Mouse (Mus musculus) hindlimb bud, embryonic 11.5 days (tissue): Measurements from ENCODE around the gene Ptgr1.

Experiments used
- DNase-seq: peaks from one replicate; pipeline ENCODE4 v3.0.0-alpha.2; 2012; ENCODE audit warnings: low read depth, low spot score; ENCODE audit errors: extremely low spot score

The Ptgr1 gene

DNA sequence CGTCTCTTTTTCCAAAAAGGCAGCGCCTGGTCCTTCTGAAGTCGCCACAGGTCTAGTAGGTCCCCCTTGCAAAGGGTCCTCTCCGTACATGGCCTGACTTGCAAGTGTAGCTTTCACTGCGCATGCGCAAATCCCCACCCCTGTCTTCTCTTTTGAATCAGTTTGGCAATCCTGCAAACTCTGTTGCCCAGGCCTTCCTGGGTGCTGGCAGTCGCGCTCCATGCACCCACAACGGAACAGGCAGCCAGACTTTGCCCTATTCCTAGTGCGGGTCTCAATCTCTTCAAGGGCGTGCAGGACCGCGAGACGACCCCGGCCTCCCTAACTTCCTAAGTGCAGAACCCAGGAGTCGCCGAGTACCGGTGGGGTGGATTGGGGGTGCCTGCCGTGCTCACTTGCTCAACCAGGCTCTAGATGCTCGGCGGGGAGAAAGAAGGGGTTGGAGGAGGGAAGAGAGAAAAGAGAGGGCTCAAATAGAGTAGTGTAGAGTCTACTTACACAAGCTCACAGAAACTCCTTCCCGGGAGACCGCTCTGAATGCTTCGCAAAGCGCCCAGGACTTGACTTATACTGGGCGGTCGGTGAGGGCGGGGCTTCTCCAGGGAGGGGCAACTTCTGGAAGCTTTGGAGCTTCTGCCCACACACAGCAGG lies at the start of gene Ptgr1:
Gene Ptgr1 (minus strand): TSS at position 580 of the 651 bp plus-strand sequence.
- DNase-seq, result no peak

GRCm38 (mm10) chr4:59035786-59036350 lies 48.9 kb upstream of the Ptgr1 start:
- DNase-seq, result no peak

DNA sequence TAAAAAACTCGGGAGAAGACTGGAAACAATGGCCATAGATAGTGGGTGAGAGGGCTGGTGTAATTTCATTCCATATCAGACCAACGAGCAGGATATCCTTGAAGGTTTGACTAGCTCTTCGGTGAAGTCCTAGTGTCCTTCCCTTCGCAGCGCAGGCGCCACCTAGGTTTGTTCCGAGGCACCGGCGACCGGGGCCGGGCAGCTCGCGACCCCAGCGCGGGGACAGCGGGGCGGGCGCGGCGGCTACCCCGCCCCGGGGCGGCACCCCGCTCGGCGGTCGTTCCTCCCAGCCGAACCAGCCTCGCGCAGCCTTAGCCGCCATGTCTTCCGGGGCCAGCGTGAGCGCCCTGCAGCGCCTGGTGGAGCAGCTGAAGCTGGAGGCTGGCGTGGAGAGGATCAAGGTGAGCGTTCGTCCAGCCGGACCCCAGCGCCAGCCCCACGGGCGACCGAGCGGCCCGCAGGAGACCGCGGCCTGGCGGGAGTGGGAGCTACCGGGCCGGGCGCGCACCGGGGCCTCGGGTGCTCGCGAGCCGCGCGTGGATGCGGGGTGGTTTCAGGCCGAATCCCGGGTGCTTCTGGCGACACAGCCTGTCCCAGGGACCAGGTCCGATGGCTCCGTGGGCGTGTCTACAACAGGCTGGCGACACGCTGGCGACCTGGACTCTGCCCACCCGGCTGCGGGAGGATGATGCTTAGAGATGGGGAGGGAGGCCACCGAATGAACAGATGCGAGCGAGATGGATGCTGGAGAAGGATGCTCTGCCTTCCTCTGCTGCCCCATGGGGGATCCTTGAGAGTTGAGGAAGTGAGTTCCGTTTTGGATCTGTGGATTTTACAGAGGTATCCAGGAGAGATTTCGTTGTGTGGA lies 48.2 kb upstream of the Ptgr1 start, which contains the start of gene Gng10:
Gene Gng10 (plus strand): TSS at position 171 of the 868 bp plus-strand sequence.
- DNase-seq, result no peak

DNA sequence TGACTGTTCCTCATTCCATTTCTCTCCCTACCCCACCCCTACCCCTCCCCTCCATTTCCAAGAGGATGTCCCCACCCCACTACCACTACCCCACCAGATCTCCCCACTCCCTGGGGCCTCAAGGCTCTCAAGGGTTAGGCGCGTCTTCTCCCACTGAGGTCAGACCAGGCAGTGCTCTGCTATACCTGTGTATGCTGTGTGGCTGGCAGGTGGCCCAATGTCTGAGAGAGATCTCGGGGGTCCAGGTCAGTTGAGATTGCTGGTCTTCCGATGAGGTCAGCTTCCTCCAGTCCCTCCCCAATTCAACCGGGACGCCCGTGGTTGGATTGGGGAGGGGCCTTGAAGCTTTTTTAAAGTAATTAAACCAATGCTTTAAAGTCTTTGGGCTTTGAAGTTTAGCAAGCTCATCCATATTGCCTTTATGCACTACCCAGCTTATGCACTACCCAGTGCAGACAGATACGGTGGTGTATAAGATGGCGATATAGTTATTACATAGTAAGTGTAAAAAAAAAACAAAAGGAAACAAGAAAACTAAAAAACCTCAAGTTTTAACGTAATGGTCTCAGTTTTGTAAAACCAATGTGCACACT lies 47.5 kb upstream of the Ptgr1 start:
- DNase-seq, result no peak

DNA sequence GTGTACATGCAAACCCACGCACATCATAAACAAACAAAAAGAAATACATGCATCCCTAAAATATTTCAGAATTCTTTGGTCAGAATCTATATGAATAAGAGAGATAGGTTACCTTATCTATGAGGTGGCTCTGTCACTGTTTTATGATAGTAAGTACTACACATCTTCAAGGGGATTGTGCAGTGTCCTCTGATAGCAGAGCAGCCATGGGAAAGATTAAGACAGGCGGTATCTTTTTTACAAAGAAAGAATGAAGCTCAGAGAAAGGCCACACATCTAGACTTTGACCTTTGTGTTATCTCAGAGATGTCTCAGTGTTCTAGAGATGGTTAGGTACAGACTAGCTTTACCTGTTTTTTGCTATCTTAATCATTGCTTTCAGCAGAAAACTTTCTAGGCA lies 30.0 kb upstream of the Ptgr1 start:
- no peak for DNase-seq

- no peak for DNase-seq
Measured at GRCm38 (mm10) chr4:59015181-59015580, 28.3 kb upstream of the Ptgr1 start.

DNA sequence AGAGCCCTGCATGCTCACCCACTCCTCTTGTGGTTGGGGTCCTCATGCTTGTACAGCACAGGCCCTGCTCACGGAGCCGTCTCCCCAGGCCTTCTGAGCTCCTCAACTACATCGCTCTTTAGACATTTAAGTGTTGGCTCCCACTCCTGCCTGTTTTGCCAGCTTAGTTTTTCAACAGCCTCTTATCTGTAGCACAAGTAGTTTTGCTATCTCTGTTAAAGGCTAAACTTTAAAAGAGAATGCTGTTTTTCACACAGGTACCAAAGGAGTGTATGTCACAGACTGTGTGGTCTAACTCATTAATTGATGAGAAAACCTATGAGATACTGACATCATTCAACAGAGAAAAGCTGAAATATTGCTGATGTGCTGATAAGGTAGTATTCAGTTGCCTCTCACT lies 24.5 kb upstream of the Ptgr1 start:
- DNase-seq, result no peak

GRCm38 (mm10) chr4:59009696-59010095 lies 22.8 kb upstream of the Ptgr1 start:
- no peak for DNase-seq

DNA sequence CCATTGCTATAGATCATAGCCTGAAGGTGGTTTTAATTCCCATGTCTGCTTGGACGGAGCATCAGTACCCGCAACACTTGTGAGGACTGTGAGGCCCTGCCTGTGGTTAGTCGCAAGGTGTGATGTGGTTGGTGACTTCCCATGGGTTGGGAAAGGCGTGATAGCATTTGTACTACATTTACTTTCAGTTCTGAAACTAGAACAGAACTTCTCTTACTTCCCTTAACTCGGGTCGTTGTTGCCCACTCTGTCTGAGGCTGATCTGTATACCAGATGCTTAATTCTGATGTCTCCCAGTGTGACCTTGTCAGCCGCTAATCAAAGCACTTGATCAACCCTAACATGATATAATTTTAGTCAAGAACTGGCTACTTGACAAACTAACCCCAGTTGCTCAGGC lies 22.3 kb upstream of the Ptgr1 start:
- DNase-seq, result no peak

DNA sequence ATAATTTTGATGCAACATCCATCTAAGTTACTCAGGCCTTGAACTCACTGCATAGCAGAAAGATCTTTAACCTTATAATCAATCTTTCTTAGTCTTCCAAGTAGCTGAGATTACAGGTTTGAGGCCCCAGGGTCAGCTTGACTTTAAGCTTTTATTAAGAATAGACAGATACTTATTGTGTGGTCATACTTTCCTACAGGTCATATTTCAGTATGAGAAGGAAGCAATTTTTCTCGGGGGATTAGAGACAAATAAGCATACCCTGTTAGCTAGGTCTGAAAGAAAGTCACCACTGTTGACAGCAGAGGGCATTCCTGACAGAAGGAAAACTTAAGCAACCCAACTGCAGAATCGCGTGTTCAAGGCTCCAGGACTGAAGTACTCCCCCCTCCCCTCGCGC lies 21.1 kb upstream of the Ptgr1 start:
- no peak for DNase-seq

- DNase-seq, result no peak
Measured at GRCm38 (mm10) chr4:59007016-59007415, 20.1 kb upstream of the Ptgr1 start.

DNA sequence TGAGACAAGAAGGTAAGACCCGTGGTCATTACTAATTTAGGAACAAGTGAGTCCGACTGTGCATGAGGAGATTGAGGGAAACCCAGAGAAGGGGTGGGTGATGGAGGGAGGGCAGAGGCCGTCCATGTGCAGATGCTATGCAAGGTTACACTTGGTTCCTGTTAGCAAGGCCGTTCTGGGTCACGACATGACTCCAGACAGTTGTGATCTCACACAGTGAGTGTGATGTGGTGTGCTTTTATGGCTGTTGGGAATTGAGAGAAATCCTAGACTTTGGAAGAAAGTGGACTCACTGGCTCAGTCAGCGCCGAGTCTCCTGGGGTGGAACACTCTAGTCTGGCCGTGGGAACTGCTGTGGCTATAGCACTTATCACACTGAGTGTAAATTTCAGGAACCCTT lies 19.3 kb upstream of the Ptgr1 start:
- no peak for DNase-seq

DNA sequence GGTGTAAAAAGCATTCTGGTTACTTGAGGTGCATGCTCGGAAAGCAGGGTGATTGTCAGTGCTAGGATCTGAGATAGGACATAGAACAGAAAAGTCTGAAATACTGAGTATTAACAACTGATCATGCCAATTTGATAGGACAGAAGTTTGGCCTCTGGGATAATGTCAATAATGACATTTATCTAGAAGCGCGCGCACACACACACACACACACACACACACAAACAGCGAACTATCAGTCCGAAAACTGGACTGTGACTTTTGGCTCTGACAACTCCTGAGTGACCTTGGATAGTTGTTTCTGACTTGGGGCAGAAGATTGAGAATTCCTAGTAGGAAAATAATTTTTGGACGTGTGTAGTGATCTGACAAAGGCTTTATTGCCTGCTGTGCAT lies 16.9 kb upstream of the Ptgr1 start:
- no peak for DNase-seq

DNA sequence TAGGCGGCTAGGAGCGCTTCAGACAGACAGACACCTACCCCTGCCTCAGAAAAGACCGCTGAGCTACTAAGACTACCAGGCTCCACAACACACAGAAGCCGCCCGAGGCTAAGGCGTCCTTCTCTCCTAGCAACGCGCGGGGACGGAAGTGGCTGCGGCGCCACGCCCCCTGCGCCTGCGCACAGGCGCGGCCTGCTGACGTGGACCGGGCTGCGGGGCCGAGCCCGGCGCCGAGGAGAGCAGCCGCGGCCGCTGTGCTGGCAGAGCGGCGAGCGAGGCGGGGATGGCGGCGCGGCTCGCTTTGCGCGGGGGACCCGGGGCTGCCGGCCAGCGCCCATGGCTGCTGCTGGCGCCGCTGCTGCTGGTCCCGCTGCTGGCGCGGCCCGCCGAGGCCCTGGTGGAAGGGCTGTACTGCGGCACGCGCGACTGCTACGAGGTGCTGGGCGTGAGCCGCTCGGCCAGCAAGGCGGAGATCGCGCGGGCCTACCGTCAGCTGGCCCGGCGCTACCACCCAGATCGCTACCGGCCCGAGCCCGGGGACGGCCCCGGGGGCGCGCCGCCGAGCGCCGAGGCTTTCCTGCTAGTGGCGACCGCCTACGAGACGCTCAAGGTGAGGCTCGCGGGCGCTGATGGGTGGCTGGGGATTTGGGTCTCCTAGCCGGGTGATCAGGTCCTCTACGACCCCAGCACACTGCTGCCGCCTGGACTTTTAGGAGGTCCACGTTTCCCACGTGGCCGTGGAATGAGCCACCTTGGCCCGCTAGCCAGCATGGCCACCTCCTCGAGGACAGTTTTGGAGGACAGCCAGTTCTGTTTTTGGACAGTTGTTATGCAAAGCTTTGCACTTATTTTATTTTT lies 16.3 kb upstream of the Ptgr1 start, which contains the start of gene Gm20503:
Gene Gm20503 (plus strand): TSS at position 263 of the 858 bp plus-strand sequence.
- DNase-seq, result no peak

DNA sequence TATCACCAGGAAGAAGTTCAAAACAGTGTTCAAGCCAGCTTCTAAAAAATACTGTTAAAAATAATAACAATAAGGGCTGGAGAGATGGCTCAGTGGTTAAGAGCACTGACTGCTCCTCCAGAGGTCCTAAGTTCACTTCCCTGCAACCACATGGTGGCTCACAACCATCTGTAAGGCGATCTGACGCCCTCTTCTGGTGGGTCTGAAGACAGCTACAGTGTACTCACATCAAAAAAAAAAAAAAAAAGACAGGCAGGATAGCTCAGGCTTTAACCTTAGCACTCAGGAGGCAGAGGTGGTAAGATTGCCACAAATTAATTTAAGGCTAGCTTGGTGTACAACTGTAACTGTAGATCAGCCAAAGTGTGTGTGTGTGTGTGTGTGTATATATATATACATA lies 13.7 kb upstream of the Ptgr1 start:
- no peak for DNase-seq

- no peak for DNase-seq
Measured at GRCm38 (mm10) chr4:58999686-59000085, 12.8 kb upstream of the Ptgr1 start.

DNA sequence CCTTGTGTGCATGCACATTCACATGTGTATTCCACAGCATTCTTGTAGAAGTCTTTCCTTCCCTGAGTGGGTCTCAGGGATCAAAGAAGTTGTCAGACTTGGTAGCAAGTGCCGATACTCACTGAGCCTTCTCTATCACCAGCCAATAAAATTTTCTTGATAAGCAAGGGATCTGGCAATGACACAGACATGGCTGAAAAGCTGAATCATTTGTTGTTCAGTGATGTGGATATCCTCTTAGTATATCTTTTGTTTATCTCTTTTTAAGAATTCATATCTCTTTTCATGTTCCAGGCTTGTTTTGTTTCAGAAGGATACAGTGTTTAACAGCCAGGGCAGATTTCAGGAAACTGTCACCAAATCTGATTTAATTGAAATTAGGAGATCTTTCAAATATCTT lies 11.8 kb upstream of the Ptgr1 start:
- DNase-seq, result no peak

DNA sequence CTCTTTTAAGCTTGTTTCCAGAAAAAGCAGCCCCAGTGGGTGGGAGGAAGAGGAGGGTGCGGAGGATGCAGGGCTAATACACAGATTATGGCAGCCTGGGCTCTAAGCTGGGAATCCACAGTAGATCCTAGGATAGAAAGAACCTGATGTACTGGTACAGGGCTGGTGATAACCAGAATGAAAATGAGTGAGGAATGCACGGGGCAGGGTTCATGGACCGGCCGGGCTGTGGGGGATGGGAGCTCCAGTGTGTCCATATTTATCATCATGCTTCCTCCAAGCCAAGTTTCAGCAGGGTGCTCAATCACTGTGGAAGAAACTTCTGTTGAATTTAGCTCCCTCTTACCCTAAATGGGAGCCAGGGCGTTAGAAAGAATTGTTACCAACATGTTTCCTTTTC lies 10.2 kb upstream of the Ptgr1 start:
- no peak for DNase-seq

GRCm38 (mm10) chr4:58995251-58995693 lies 8.4 kb upstream of the Ptgr1 start:
- DNase-seq, result no peak

DNA sequence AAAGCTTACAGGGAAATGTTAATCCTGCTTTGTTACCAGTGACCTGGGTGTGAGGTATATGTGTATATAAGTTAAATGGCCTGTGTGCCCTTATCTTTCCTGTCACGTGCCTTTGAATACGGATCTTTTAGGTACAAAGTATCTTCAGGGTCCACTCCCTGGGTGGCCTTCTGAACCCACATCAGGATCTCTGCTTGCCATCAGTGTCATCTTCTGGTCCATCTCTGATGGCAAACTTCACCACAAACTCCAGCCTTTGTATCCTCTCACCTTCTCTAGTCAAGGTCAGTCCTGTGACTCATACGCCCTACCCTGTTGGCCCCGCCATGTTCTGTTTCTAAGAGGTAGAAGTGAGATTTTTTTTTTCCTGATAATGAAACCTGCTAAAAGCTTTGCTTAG lies 7.8 kb upstream of the Ptgr1 start, which contains the start of gene Dnajc25:
Gene Dnajc25 (plus strand): TSS at position 301 of the 400 bp plus-strand sequence.
- DNase-seq, result no peak
